Mouse (Mus musculus): ENCODE results near the gene Smco2. TPM values are rescaled to one million over a fixed set of nuclear protein-coding genes. Genes with fewer than 3 reads are reported as not detected.

Smco2 gene
- polyA plus RNA-seq, 1 experiment from 2014 or later = not detected

DNA sequence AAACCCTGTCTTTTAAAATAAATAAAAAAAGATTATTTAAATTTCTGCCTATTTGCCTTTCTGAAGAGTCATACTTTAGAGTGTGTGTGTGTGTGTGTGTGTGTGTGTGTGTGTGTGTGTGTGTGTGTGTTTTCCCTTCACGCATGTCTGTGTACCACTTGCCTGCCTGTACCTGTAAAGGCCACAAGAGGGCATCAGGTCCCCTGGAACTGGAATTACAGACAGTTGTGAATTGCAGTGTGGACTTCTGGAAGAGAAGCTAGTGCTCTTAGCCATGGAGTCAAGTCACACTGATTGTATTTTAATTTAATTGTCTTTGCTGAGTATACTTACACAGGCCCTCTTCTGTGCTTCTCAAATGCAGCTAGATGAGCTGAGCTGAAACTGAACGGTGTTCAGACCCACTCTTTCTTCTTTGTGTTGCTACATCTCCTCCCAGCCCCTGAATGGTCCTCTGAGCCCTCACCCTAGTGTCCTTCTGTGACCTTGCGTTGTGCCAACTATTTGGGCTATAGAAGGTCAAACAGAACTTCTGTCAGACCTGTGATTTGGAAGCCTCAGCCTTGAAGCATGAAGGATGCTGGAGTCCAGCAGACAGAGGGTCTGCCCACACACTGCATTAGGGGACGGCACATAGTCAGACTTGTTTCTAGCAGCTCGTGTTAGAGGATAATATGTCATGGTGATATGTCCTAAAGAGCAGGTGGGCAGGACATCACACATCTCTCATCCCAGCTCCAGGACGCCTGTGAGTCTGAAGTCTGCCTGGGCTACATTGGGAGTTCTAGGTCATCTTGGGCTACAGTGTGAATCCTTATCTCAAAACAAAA is 16.2 kb upstream of the Smco2 start:
- H3K9me3 ChIP-seq (ENCODE audit: control insufficient read depth, low read length) = no peaks in the 10 kb centered on the region
- no peak overlapping the region for H3K27ac ChIP-seq (replicated peaks; ENCODE audit: low read depth, low read length)
- no peaks in the 10 kb centered on the region for H3K27me3 ChIP-seq (ENCODE audit: control insufficient read depth, insufficient read depth, low read length)
- no peaks in the 10 kb centered on the region for H3K36me3 ChIP-seq (ENCODE audit: control insufficient read depth, insufficient read depth, low read length)
- DNase-seq (peak; percentile 86), ATAC-seq (ENCODE audit: low FRiP score, low TSS enrichment) (peak; percentile 76; the same call in 1 of the 2 replicates)
- no peak overlapping the region for H3K4me2 ChIP-seq (ENCODE audit: low read length)
- H3K4me3 ChIP-seq (replicated peaks; ENCODE audit: low read depth, low read length) = no peak overlapping the region
- no peaks in the 10 kb centered on the region for H3K4me1 ChIP-seq (ENCODE audit: control insufficient read depth, insufficient read depth, low read length)
- 71% methylated on average over 6 of the region's 6 CpGs for WGBS
- H3K9ac ChIP-seq (replicated peaks; ENCODE audit: low read length) = no peak overlapping the region

DNA sequence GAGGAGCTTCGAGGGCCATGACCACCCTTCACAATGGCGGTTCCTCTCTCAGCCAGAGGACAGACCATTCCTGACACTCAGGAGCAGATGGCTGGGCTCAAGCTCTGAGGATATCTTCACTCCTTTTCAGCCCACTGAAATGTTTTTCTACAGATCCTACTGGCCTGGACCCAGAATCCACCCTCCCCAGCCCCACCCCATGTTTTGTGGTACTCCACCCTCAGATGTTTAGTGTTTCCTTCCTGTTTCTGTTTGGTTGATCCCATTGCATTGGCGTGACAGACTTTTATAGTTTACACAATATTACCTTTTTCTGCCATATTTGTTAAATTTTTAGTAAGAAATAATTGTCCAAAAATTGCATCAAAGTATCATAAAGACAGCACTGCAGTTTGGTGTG is 15.6 kb upstream of the Smco2 start:
- H3K4me3 ChIP-seq (replicated peaks; ENCODE audit: low read depth, low read length) = no peak overlapping the region
- no peaks in the 10 kb centered on the region for H3K9me3 ChIP-seq (ENCODE audit: control insufficient read depth, low read length)
- no peak overlapping the region for H3K9ac ChIP-seq (replicated peaks; ENCODE audit: low read length)
- H3K27me3 ChIP-seq (ENCODE audit: control insufficient read depth, insufficient read depth, low read length) = no peaks in the 10 kb centered on the region
- no peaks in the 10 kb centered on the region for H3K36me3 ChIP-seq (ENCODE audit: control insufficient read depth, insufficient read depth, low read length)
- H3K4me1 ChIP-seq (ENCODE audit: control insufficient read depth, insufficient read depth, low read length) = no peaks in the 10 kb centered on the region
- ATAC-seq (ENCODE audit: low FRiP score, low TSS enrichment) = no peak
- WGBS = 90% methylated on average over 3 of the region's 3 CpGs
- DNase-seq = no peak
- no peak overlapping the region for H3K27ac ChIP-seq (replicated peaks; ENCODE audit: low read depth, low read length)
- no peak overlapping the region for H3K4me2 ChIP-seq (ENCODE audit: low read length)

DNA sequence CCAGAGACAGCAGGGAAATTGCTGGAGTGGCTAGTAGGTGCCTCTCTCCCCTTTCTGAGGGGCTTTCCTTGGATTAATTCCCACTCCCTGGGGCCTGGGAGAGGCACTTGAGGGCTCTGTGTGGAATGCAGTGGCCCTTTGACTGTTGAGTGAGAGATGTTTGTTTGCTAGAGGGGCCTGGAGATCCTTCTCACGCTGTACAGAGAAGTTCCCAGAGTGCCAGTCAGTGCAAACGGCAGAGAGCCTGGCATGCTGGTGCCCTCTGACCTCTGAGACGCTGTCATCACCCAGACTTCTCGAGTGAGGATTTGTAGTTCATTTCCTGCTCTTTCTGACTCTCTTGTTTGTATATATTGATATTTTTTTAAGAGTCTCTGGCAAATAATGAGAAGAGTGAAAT is 14.1 kb upstream of the Smco2 start:
- WGBS = 35% methylated on average over 4 of the region's 4 CpGs
- no peak overlapping the region for H3K4me3 ChIP-seq (replicated peaks; ENCODE audit: low read depth, low read length)
- DNase-seq = no peak
- H3K27me3 ChIP-seq (ENCODE audit: control insufficient read depth, insufficient read depth, low read length) = no peaks in the 10 kb centered on the region
- no peaks in the 10 kb centered on the region for H3K4me1 ChIP-seq (ENCODE audit: control insufficient read depth, insufficient read depth, low read length)
- no peak for ATAC-seq (ENCODE audit: low FRiP score, low TSS enrichment)
- H3K9me3 ChIP-seq (ENCODE audit: control insufficient read depth, low read length) = no peaks in the 10 kb centered on the region
- no peak overlapping the region for H3K27ac ChIP-seq (replicated peaks; ENCODE audit: low read depth, low read length)
- H3K9ac ChIP-seq (replicated peaks; ENCODE audit: low read length) = no peak overlapping the region
- no peak overlapping the region for H3K4me2 ChIP-seq (ENCODE audit: low read length)
- H3K36me3 ChIP-seq (ENCODE audit: control insufficient read depth, insufficient read depth, low read length) = no peaks in the 10 kb centered on the region

DNA sequence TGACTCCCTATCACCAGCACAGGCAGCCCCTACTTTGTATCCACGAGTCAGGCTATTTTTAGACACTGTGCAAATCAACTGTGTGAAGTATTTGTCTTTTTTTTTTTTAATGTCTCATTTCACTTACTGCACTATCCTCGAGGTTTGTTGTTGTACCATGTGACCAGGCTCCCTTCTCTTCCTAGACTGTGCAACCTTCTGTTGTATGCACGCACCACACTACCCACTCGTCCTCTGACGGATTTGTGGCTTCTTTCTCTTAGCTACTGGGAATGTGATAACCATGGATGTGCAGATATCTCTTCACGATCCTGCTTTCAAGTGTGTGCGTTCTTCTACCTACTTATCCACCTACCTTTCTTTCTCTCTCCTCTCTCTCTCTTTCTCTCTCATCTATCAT is 12.6 kb upstream of the Smco2 start:
- WGBS = 85% methylated on average over 7 of the region's 7 CpGs
- H3K4me1 ChIP-seq (ENCODE audit: control insufficient read depth, insufficient read depth, low read length) = no peaks in the 10 kb centered on the region

DNA sequence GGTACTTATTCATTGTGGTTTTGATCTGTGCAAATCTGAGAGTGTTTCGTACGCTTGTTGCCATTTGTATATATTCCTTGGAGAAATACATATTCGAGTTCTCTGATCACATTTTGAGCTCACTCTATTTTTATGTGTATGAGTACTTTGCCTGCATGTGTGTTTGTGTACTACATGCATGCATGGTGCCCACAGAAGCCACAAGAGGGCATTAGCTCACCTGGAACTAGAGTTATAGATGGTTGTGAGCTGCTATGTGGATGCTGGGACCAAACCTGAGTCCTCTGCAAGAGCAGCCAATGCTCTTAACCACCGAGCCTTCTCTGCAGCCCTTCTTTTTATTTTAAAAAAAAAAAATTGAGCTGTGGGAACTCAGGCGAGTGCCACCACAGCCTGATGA is 11.5 kb upstream of the Smco2 start:
- WGBS = 93% methylated on average over 5 of the region's 5 CpGs
- Histone ChIP-seq H3K4me2 (ENCODE audit: low read length) (no peak overlapping the region), H3K9ac (replicated peaks; ENCODE audit: low read length) (no peak overlapping the region), H3K9me3 (ENCODE audit: control insufficient read depth, low read length) (no peaks in the 10 kb centered on the region), H3K27ac (replicated peaks; ENCODE audit: low read depth, low read length) (no peak overlapping the region), H3K36me3 (ENCODE audit: control insufficient read depth, insufficient read depth, low read length) (no peaks in the 10 kb centered on the region), H3K4me3 (replicated peaks; ENCODE audit: low read depth, low read length) (no peak overlapping the region), H3K4me1 (ENCODE audit: control insufficient read depth, insufficient read depth, low read length) (no peaks in the 10 kb centered on the region), H3K27me3 (ENCODE audit: control insufficient read depth, insufficient read depth, low read length) (no peaks in the 10 kb centered on the region)
- DNase-seq (no peak), ATAC-seq (ENCODE audit: low FRiP score, low TSS enrichment) (no peak)

More for the DNA sequence above, 12.6 kb upstream of the Smco2 start:
- Histone ChIP-seq H3K4me2 (ENCODE audit: low read length) (no peak overlapping the region), H3K27ac (replicated peaks; ENCODE audit: low read depth, low read length) (no peak overlapping the region), H3K4me3 (replicated peaks; ENCODE audit: low read depth, low read length) (no peak overlapping the region), H3K27me3 (ENCODE audit: control insufficient read depth, insufficient read depth, low read length) (no peaks in the 10 kb centered on the region), H3K36me3 (ENCODE audit: control insufficient read depth, insufficient read depth, low read length) (no peaks in the 10 kb centered on the region), H3K9me3 (ENCODE audit: control insufficient read depth, low read length) (no peaks in the 10 kb centered on the region), H3K9ac (replicated peaks; ENCODE audit: low read length) (no peak overlapping the region)
- no peak for ATAC-seq (ENCODE audit: low FRiP score, low TSS enrichment)
- DNase-seq = no peak

DNA sequence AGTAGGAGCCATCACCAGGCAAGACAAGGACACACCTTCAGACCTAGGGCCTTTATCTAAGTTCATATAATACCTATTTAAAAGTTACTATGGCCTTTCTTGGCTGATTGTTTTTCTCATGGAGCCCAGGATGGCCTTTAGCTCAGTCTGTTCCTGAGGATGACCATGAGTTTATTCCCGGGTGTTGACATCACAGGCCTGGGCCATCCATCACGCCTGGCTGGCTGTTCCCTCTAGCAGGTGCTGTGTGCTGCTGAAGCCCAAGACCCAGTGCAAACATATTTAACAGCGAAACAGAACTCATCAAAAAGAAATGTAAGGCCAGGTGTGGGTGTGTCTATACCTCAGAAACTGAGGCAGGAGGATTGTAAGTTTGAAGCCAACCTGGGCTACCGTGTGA is 11.0 kb upstream of the Smco2 start:
- no peak for ATAC-seq (ENCODE audit: low FRiP score, low TSS enrichment)
- H3K27me3 ChIP-seq (ENCODE audit: control insufficient read depth, insufficient read depth, low read length) = no peaks in the 10 kb centered on the region
- WGBS = 89% methylated on average over 4 of the region's 4 CpGs
- no peak overlapping the region for H3K9ac ChIP-seq (replicated peaks; ENCODE audit: low read length)
- H3K36me3 ChIP-seq (ENCODE audit: control insufficient read depth, insufficient read depth, low read length) = no peaks in the 10 kb centered on the region
- no peak overlapping the region for H3K4me2 ChIP-seq (ENCODE audit: low read length)
- DNase-seq = no peak
- H3K27ac ChIP-seq (replicated peaks; ENCODE audit: low read depth, low read length) = no peak overlapping the region
- H3K9me3 ChIP-seq (ENCODE audit: control insufficient read depth, low read length) = no peaks in the 10 kb centered on the region
- no peaks in the 10 kb centered on the region for H3K4me1 ChIP-seq (ENCODE audit: control insufficient read depth, insufficient read depth, low read length)
- H3K4me3 ChIP-seq (replicated peaks; ENCODE audit: low read depth, low read length) = no peak overlapping the region

DNA sequence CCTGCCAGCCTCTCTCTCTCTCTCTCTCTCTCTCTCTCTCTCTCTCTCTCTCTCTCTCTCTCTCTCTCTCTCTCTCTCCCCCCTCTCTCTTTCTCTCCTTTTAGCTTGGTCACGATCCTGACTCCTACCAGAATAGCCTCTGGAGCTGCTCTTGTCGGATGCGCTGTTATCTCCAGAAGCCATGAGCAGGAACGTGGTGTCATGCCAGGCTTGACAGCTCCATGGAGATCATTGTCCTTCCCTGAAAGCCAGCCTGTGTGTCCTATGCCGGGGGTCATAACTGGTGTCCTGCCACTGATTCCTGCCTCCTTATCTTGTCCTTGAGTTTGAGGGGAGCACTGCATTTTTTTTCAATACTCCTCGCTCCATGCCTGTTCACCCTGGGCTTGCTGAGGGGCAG is 5.0 kb upstream of the Smco2 start:
- H3K4me2 ChIP-seq (ENCODE audit: low read length) = no peak overlapping the region
- 81% methylated on average over 6 of the region's 6 CpGs for WGBS
- ATAC-seq (ENCODE audit: low FRiP score, low TSS enrichment) = no peak

DNA sequence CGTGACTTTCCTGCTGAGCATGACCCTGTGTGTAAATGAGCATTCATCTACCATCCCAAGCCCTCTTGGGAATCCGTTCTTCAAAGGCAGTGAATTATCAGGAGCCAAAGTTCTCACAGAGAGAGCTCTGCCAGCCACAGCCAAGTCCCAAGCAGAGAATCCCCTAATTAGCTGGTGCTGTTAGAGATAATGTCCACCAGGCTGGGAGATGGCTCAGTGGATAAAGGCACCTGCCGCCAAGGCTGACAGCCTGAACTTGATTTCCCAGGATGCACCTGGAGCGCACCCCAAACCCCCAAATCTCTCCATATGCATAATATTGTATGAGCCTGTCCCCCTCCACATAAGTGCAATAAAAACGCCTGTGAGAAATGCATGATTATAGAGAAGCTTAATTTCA is 4.6 kb upstream of the Smco2 start:
- Histone ChIP-seq H3K27ac (replicated peaks; ENCODE audit: low read depth, low read length) (no peak overlapping the region), H3K9me3 (ENCODE audit: control insufficient read depth, low read length) (no peaks in the 10 kb centered on the region), H3K4me3 (replicated peaks; ENCODE audit: low read depth, low read length) (no peak overlapping the region), H3K4me2 (ENCODE audit: low read length) (no peak overlapping the region), H3K36me3 (ENCODE audit: control insufficient read depth, insufficient read depth, low read length) (no peaks in the 10 kb centered on the region), H3K4me1 (ENCODE audit: control insufficient read depth, insufficient read depth, low read length) (no peaks in the 10 kb centered on the region), H3K9ac (replicated peaks; ENCODE audit: low read length) (no peak overlapping the region), H3K27me3 (ENCODE audit: control insufficient read depth, insufficient read depth, low read length) (no peaks in the 10 kb centered on the region)
- ATAC-seq (ENCODE audit: low FRiP score, low TSS enrichment) = no peak
- 71% methylated on average over 5 of the region's 5 CpGs for WGBS
- DNase-seq = peak; percentile 10

More for the DNA sequence above, 5.0 kb upstream of the Smco2 start:
- no peak for DNase-seq
- Histone ChIP-seq H3K4me1 (ENCODE audit: control insufficient read depth, insufficient read depth, low read length) (no peaks in the 10 kb centered on the region), H3K4me3 (replicated peaks; ENCODE audit: low read depth, low read length) (no peak overlapping the region), H3K27ac (replicated peaks; ENCODE audit: low read depth, low read length) (no peak overlapping the region), H3K27me3 (ENCODE audit: control insufficient read depth, insufficient read depth, low read length) (no peaks in the 10 kb centered on the region), H3K9me3 (ENCODE audit: control insufficient read depth, low read length) (no peaks in the 10 kb centered on the region), H3K36me3 (ENCODE audit: control insufficient read depth, insufficient read depth, low read length) (no peaks in the 10 kb centered on the region), H3K9ac (replicated peaks; ENCODE audit: low read length) (no peak overlapping the region)

All from midbrain, embryonic 14.5 days (tissue).